Mouse (Mus musculus) liver, adult 2 months (tissue): ENCODE results near the gene Pmpcb.

ENCODE experiments used
- CTCF ChIP-seq: fragments of 200-500 bp; IDR thresholded peaks from 2 replicates; pipeline ENCODE4 v1.5.1; 2011; ENCODE audit warnings: low read depth, low read length, control low read depth
- POLR2A ChIP-seq: fragments of 200-500 bp; IDR thresholded peaks from 2 replicates; pipeline ENCODE4 v1.6.1; 2011; ENCODE audit warnings: low read length, control low read depth; ENCODE audit not compliant: insufficient read depth; ENCODE audit errors: extremely low read depth

DNA sequence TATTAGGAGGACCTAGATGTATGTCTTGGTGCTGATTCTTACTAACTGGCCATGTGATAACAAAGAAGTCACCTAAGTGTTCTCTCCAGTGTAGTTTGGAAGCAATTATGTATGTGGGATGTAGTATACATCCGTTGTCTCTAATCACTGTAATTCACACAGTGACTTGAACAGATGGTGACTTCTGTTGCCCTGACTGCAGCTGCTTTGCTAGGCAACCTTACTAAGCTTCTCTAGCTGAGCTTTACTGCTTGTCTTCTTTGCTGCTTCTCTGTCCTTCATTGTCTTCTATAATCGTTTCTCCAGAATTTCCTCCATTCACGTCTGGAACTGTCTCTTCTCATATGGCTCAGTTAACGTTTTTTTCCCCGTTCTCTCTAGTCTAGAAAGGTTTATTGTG, 52.1 kb downstream of the Pmpcb start:
- no peak for TF ChIP-seq CTCF
- TF ChIP-seq POLR2A, result no peak
